10 mouse cellular contexts compared by ENCODE assay signal in genomic region chr16:91793507-91794278, GRCm38 (mm10).
DNase-seq lines count a peak whose midpoint lies in the region; ATAC-seq lines count a peak whose summit lies in the region.
"Had no signal": no experiment of that assay in that cellular context is flagged by ENCODE, and none has a peak within 500 bp of the region (broad histone marks: within the 10 kb centered on the region; RNA-seq: fewer than 3 reads in every experiment).

No protein-coding gene starts in this region.

- whole genome bisulfite sequencing in kidney, embryonic 15.5 days, result 89% methylated on average over 13 of the region's 13 CpGs
- WGBS in heart, embryonic 16.5 days, result 36% methylated on average over 13 of the region's 13 CpGs

- no peaks in the 10 kb centered on the region for H3K27me3 ChIP-seq in kidney, embryonic 15.5 days
- H3K27me3 ChIP-seq in heart, embryonic 16.5 days (ENCODE audit: control insufficient read depth, insufficient read depth, low read length), result no peaks in the 10 kb centered on the region

- no peak overlapping the region for H3K4me3 ChIP-seq in kidney, embryonic 15.5 days (replicated peaks)
- peak overlapping the region; percentile 22 for H3K4me3 ChIP-seq in heart, embryonic 16.5 days (ENCODE audit: low read length)

- no peak for ATAC-seq in kidney, embryonic 15.5 days (replicated peaks; ENCODE audit: low FRiP score)
- ATAC-seq in heart, embryonic 16.5 days (replicated peaks; ENCODE audit: extremely low read depth, insufficient read depth, low FRiP score), result no peak; the same call in 1 of the 2 replicates
- ATAC-seq in megakaryocyte-erythroid progenitor cell, adult 5-6 weeks (replicated peaks; ENCODE audit: low FRiP score, low TSS enrichment, poor library complexity, severe bottlenecking), result 0 out of 2 replicates have a peak, but pooled peaks have one; percentile 5
- ATAC-seq: lung, postnatal 0 days had no signal

- peaks cover 31% of the 10 kb centered on the region for H3K36me3 ChIP-seq in kidney, embryonic 15.5 days
- H3K36me3 ChIP-seq in heart, embryonic 16.5 days (ENCODE audit: control insufficient read depth, insufficient read depth), result peaks cover 4% of the 10 kb centered on the region; the same call in 1 of the 2 replicates

- H3K4me1 ChIP-seq in kidney, embryonic 15.5 days, result peaks cover 22% of the 10 kb centered on the region
- H3K4me1 ChIP-seq in heart, embryonic 16.5 days (ENCODE audit: control insufficient read depth, insufficient read depth, low read length), result peaks cover 27% of the 10 kb centered on the region

- DNase-seq in kidney, postnatal 14 days, result peak; percentile 36
- DNase-seq in adrenal gland, postnatal 14 days, result peak; percentile 75
- DNase-seq in right cerebral cortex, postnatal 36 days (ENCODE audit: low spot score in 2 of 2), result no peak
- DNase-seq in layer of hippocampus, postnatal 25 days (ENCODE audit: extremely low spot score in 1 of 2, low spot score in 1 of 2), result no peak
- DNase-seq in layer of hippocampus, postnatal 36 days, result no peak
- DNase-seq: gastrocnemius, postnatal 10 days had no signal

- no peak overlapping the region for H3K27ac ChIP-seq in kidney, embryonic 15.5 days
- H3K27ac ChIP-seq in heart, embryonic 16.5 days (ENCODE audit: low read length), result peak overlapping the region; percentile 81

- no peaks in the 10 kb centered on the region for H3K9me3 ChIP-seq in kidney, embryonic 15.5 days (replicated peaks)
- H3K9me3 ChIP-seq in heart, embryonic 16.5 days (replicated peaks; ENCODE audit: control insufficient read depth, low read length), result no peaks in the 10 kb centered on the region

- no peak overlapping the region for H3K4me2 ChIP-seq in kidney, embryonic 15.5 days
- peak overlapping the region; percentile 41 for H3K4me2 ChIP-seq in heart, embryonic 16.5 days (ENCODE audit: low read depth, low read length)

- H3K9ac ChIP-seq in kidney, embryonic 15.5 days, result no peak overlapping the region
- peak overlapping the region; percentile 28 for H3K9ac ChIP-seq in heart, embryonic 16.5 days (ENCODE audit: low read length)

Comparison
In these comparisons a context has a peak if more than half of its experiments do, and no peak if none do; other contexts are left out.
1. DNase-seq: peak in kidney, postnatal 14 days (single experiment) and adrenal gland, postnatal 14 days (single experiment); none in right cerebral cortex, postnatal 36 days (0 of 2), layer of hippocampus, postnatal 25 days (0 of 2) and layer of hippocampus, postnatal 36 days (0 of 2).